Mouse (Mus musculus) heart, adult 9 months (tissue): ENCODE measurements around the gene Scpep1.

Experiments
- DNase-seq, 2 experiments: peaks; one replicate each; pipeline ENCODE4 v3.0.0; 2022; ENCODE audit warnings: low spot score in 2 of 2

Gene Scpep1

DNA sequence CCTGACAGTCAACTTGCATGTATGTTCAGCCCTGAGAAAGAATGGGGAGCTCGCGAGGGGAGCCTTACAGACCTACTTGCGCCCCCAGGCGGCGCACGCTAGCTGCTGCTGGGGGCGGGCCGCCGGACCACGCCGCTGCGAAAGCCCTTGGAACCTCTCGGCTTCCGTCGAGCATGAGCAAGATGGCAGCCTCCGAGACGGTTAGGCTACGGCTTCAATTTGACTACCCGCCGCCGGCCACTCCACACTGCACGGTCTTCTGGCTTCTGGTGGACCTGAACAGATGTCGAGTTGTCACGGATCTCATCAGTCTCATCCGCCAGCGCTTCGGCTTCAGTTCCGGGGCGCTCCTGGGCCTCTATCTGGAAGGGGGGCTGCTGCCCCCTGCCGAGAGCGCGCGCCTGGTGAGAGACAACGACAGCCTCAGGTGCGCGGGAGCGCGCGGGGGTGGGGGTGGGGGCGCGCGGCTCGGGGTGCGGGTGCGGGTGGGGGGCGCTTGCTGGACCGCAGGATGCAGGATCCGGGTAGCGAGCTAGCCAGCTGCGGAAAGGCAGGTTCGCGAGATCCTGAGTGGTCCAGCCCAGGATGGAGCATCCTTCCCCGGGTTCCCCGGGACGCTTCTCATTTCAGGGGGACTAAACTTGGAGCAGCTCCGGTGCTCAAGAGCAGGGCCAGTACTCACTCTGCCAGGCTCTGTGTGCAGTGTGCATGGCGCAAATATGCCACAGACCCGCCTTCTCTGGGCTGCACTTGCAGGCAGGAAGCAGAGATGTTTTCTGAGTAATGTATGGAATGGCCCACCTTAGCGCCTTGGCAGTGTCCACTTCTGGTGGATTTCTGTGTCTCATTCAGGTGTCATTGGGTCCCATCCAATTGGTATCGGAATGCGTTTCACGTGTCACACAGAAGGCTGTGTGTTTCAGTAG lies 18.8 kb upstream of the Scpep1 start:
- DNase-seq, result peak; percentile 90 to 92

DNA sequence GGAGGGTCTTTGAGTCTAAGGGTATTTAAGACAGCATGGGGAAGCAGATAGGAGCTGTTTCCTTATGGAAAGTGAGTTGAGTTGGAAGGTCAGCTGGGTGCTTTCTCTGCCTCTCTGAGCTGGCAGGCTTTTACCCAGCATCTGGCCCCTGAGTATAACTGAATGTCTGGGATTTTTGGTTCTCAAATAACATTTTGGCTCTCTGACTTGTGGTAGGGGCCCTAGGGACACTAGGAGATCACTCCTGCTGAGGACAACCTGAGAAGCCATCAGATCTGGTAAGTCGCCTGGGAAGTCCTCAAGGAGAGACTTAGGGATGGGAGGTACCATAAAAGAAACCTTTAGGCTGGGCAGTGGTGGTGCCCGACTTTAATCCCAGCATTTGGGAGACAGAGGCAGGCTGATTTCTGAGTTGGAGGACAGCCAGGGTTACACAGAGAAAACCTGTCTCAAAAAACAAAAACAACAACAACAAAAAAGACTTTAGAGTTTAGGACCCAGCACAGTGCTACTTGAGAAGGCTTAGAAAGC lies 15.0 kb upstream of the Scpep1 start, which contains the start of gene Coil:
Coil (plus strand) TSS at position 51 of the 531 bp plus-strand sequence.
- peak in 1 of 2 experiments; percentile 27 for DNase-seq

DNA sequence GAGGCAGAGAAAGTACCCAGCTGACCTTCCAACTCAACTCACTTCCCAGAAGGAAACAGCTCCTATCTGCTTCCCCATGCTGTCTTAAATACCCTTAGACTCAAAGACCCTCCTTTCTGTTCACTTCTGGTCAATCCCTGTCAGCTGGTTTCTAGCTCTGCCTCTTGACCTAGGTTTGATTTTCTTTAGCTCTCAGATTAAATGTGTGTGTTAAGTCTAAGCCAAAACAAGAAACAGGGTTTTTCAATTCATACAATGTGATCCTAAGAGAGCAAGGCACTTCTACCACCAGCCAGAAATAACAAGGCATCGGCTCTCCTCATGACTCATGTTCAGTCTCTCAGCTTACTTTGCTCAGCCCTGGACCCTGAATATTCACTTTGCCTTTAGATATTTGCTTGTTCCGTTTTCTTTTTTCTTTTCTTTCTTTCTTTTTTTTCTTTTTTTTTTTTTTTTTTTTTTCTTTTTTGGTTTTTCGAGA lies 11.7 kb upstream of the Scpep1 start, which contains the start of gene Elobl:
Elobl (minus strand) TSS at position 51 of the 481 bp plus-strand sequence.
- no peak for DNase-seq

DNA sequence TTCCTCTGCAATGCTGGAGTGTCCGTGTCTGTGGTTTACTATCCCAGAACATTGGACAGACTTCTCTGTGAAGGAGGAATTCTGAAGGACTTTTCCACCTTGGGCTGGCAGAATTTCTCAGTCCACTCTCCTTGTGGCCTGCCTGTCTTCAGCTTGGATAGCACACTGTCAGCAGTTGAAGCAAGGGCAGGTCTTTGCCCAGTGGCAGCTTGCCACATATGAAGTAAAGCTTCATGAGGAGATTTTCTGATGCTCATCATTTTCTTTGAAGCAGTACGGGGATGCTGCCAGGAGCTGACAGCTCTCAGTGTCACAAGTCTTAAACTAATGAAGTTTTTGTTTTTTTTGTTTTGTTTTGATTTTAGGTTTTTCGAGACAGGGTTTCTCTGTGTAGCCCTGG lies 3.6 kb upstream of the Scpep1 start:
- DNase-seq, result no peak

DNA sequence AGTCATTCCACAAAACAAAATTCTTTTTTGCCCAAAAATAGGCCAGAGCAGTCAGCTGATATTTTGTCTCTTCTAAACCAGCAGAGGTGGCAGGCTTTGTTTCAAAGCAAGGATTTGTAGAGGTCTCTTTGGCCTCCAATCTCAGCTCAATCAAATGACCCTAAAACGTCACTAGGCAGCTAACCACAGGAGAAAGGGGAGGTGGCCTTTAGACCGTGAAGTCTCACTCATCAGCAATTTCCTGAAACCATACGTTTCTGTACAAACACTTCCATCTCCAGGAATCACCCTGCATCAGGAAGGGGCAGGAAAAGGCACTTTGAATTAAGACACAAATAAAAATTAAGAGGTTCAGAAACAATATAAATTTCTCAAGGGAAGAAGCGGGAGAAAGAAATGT lies 462 bp downstream of the Scpep1 start:
- DNase-seq, result peak; percentile 20 to 23

DNA sequence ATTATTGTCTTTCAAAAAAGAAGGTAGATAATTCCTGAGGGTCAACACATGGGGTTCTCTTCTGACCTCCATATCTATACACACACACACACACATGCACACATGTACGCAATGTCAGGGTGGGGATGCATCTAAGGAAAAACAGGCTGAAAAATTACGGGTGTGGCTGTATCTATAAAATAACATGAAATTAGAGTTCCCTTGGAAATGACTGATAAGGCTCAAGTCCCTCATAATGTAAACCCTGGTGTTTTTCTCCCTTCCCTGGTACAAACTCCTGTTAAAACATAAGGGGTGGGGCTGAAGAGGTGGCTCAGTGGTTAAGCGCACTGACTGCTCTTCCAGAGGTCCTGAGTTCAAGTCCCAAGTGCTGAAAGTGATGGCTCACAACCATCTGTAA lies 1.7 kb downstream of the Scpep1 start:
- no peak for DNase-seq

DNA sequence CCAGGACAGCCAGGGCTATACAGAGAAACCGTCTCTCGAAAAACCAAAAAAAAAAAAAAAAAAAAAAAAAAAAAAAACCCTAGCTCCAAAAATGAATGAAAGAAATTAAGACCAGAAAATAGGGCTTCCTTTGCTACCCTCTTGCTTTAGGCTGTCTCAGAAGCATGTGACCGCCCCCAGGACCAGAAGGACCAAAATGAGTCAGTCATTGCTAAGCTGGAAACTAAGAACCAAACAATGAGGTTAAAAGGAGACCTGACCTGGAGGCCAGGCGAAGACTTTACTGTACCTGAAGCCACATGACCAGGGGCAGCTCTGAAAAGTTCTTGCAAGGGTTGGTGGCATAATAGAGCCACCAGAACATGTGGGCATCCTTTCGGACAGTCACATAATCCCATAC lies 3.1 kb downstream of the Scpep1 start:
- DNase-seq, result no peak

DNA sequence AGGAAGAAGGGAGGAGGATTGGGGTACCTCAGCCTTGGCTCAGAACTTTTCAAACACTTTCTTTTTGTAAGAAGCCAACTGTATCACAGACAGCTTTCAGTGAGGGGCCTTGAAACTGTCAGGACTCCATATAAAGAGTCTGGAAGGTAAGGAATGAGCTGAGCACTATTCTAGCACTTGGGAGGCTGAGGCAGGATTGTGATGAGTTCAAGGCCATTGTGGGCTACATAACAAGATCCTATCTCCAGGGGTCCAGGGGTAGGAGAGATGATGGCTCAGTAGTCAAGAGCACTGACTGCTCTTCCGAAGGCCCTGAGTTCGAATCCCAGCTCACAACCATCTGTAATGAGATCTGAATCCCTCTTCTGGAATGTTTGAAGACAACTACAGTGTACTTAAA lies 3.7 kb downstream of the Scpep1 start:
- DNase-seq, result no peak

DNA sequence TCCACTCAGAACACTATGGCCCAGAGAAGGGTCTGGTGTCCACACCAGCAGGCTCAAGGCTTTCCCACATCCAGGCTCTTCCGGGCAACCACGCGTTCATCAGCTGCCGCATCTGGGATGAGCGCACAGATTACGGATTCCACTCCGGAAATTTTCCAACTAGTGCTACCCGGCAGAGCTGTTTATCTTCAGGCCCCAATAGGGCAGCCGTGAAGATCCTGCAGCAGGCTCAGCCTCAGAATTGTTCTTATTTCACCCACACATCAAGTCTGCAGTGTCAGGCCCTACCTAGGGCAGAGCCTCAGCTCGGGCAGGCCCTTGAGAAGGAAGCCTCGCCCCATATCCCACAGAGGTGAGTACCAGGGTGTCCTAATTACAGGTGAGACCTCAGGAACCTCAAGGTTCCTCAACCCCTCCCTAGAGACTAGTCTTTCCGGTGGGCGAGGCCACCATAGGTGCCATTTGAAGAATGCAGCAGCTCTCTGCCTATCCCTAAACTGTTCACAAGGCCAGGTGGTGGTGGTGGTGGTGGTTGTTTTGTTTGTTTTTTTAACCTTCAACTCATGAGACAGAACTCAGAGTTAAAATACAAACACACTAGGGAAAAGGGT lies 4.5 kb downstream of the Scpep1 start:
- DNase-seq, result no peak

DNA sequence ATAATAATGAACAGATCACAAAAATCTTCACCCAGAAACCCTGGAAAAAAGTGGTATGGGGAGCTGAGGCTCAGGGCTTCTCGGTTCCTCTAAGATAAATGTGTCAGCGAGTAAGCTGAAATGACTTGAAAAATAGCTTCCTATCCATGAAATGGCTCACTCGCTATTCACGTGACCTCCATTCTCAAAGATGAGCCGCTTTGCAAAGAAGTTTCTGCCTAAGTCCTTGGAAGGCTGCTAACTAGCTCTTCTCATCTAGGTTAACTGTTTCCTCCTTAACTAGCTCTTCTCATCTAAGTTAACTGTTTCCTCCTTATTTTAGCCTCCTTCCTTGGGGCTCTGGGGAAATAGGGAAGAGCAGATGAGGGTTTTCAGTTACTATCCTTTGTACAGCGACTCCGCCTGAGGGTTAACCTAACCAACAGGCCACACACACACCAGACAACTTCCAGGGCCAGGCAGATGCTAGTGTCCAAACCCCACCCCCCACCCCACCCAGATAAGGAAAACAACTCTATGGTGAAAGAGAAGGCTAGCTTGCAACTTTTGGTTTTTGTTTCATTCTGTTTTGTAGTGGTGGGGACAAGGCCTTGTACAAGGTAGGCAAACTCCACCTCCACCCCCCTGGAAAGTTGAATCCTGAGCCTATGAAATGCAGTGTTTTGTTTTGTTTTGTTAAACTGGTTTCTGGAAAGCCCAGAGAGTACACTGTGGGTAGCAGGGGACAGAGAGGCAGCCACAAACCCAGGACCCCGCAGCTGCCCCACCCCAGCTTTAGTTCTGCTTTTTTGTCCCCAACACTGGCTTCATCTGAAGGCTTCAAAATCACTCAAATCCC lies 5.2 kb downstream of the Scpep1 start:
- DNase-seq, result no peak

DNA sequence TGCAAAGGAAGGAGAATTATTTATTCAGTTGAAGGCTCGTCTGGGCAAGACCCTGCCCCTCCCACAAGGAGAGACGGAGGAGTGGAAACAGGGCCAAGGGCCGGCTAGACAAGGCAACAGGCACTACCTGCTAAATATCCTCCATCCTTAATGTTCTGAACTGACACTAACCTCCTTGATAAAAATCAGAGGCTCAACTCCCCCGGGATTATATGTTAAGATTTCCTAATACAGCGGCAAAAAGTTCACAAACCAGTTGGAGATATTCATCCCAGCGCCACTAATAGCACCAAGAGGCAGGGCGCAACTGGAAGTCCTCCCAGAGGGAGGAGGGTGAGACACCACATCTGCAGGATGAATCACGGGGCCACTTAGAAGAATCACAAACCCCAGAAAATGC lies 6.4 kb downstream of the Scpep1 start:
- DNase-seq, result no peak

DNA sequence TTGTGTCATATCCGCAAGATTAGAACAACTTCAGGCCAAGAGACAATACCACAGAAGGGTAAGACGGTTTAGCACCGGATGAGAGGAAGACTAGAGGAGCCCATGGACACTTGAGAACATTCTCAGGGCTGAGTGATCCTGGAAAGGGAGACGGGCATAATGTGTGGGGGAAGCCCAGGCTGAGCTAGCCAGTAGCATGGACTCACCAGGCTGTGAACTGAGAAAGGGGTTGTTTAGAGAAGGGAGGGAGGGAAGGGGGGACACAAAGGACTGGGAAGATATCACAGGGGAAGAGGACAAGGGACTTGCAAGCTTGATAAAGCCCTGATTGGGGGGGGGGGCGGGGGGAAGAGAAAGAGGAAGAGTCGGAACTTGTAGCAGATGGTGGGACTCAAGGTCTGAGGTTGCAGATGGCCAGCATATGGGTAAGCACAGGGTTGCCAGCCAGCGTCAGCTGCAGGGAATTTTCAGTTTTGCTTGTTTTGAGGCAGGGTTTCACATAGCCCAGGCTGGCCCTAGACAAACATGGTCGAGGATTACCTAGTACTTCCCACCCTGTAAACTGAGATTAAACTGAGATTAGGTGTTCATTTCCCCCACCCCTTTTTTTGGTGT lies 9.2 kb downstream of the Scpep1 start:
- DNase-seq, result no peak

DNA sequence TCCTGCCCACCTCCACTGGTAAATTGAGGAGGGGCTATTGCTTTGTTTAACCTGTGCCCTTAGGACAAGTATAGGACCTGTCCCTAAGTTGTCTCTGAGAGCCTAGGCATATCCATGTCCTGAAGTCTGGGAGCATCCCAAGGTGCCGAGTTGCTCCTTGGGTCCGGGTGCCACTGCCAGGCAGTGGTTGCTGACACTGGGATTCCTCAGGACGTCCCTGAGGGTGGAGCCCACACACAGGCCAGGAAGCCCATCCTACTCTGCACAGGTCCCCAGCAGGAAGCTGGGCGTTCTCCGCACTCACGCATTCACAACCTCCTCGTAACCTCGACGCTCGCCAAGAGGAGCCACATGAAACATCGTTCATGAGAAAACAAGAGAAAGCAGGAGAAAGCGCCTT lies 13.8 kb downstream of the Scpep1 start:
- DNase-seq, result no peak

DNA sequence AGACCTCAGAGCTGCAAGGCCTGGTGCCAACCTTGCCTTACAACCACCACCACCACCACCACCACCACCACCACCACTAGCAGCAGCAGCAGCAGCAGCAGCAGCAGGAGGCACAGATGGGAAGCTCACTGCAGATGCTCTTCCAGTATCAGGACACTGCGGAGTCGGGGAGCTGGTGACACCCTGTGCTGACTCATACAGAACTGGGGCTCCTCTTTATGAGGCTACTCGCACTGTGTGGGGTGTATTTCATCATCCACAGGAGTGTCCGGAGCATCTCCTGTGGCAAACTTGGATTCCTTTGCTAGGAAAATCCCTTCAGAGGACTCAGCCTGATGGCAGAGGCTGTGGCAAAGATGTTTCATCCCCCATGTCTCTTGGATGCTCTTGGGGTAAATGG lies 15.6 kb downstream of the Scpep1 start:
- no peak for DNase-seq

DNA sequence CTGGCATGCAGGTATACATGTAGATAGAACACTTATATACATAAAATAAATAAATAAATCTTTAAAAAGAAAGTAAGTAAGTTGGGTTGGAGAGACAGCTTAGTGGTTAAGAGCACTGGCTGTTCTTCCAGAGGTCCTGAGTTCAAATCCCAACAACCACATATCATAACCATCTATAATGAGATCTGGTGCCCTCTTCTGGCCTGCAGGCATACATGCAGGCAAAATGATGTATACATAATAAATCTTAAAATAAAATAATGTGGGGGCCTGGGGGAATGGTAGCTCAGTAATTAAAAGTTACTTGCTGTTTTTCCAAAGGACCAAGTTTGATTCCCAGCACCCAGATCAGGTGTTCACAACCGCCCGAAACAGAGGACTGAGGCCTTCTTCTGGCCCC lies 16.5 kb downstream of the Scpep1 start:
- no peak for DNase-seq

DNA sequence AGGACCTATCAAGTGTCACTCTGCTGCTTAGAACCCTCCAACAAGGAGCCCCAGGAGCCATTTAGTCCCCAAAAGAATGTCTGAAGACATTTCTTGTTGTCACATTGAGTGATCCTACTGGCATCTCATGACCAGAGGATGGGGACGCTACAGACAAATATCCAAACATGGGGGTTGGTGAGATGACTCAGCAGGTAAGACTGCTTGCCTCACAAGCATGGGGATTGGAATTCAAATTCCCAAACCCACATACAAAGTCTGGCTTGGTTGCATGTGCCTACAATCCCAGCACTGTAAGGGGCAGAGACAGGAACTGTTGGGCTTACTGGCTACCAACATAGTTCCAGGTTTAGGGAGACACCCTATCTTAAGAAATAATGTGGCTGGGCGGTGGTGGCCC lies 17.4 kb downstream of the Scpep1 start:
- no peak for DNase-seq

DNA sequence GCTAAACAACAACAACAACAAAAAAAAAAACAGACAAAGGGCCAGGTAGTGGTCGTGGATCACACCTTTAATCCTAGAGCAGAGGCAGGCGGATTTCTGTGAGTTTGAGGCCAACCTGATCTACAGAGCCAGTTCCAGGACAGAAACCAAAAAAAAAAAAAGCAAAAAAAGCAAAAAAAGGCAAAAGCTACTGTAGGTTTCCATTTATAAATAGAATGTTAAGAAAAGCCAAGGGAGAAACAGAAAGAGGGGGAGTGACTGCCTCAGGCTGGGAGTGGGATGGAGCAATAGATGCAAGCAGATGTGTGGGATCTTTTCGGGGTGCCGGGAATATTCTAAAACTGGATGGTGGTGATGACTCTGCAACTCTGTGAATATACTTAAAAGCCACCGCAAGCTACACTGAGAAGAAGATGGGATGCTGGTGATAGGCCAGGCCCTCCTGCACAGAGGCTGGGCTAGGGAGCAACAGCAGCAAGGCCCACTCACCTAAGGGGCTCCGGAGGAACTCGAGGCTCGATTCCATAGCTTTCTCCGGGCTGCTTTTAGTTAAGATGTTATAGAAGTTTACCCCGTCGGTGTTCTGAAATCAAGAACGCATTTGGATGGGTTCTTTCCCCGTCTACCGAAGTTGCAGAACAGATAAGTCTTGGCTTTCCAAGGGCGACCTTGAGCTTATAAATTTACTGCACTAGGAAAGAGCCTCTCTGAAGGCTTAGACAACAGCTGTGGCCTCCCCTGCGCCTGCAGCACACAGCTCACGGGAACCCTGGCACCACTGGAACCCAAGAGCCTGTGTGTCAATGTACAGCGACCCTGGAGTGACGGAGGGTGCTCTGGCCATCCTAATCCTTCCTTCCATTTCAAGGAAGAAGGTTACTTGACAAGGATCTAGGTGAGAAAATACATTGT lies 20.9 kb downstream of the Scpep1 start:
- no peak for DNase-seq

DNA sequence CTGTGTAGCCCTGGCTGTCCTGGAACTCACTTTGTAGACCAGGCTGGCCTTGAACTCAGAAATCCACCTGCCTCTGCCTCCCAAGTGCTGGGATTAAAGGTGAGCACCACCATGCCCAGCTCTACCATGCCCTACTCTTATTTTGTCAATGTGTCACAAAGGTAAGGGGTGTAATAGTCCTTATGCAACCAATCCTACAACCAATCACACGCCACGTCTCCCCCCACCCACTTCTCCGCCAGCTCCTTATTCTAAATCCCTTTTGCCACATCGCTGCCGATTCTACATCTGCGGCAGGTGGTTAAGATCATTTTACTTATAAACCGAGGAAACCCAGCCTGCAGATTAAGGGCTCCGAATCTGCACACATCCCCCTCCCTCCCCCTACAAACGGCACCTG lies 22.2 kb downstream of the Scpep1 start:
- no peak for DNase-seq

DNA sequence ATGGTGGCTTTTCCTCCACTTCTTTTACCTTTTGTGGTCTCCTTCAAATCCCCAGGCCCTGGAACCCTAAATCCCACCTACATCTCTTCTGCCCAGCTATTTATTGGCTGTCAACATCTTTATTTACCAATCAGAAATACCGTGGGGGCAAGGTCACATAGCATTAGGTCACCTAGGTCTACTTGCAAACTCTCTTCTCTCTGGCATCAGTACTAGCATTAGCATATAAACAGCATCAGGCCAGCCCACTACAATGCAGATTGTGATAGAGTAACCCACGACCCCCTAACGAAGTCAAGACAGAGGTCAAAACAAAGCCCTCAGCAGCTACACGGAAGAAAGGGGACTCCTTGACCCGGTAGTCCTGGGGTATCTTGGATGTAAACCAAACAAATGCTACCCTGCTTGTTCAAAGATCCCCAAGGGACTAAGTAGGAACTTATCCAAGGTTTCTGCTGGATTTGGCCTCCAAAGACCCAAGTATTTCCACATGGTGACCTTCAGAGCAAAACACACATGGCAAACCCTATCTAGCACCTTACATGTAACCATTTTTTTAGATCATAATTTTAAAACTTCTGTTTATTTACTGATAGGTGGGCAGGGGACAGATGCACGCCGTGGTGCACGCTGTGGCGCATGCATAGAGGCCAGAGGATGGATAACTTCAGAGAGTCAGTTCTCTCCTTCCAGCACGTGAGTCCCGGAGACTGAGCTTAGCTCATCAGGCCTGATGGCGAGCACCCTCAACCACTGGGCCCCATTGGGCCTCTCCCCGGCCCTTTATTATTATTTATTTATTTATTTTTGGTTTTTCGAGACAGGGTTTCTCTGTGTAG lies 23.4 kb downstream of the Scpep1 start:
- DNase-seq, result no peak
